Mouse (Mus musculus) liver, embryonic 14.5 days (tissue): Measurements from ENCODE around the gene Ppp2r3c. TPM values are rescaled to one million over a fixed set of nuclear protein-coding genes. Genes with fewer than 3 reads are reported as not detected.
"Not testable (repeated sequence)": the region's sequence is repeated elsewhere in the genome, so short reads cannot be mapped to it uniquely, and the experiment has no call there.

ENCODE experiments used
- ATAC-seq: fragments of 200-750 bp; cut with Nextera tagmentation; 2 replicates; pipeline ENCODE4 v1.8.0; 2017; ENCODE audit warnings: moderate number of reproducible peaks, mild to moderate bottlenecking, moderate library complexity; ENCODE audit not compliant: insufficient read depth
- DNase-seq, 3 experiments: peaks; one replicate each; pipeline ENCODE4 v3.0.0-alpha.2; 2012 to 2013; ENCODE audit warnings: low read depth in 3 of 3, low spot score in 3 of 3
- H3K27ac ChIP-seq: fragments of 300-500 bp; sonication (generic); 2 replicates; pipeline ENCODE4 v1.5.1; 2014; ENCODE audit warnings: moderate library complexity, mild to moderate bottlenecking, control low read depth, inconsistent platforms
- H3K27me3 ChIP-seq: fragments of 300-500 bp; sonication (generic); 2 replicates; pipeline ENCODE4 v1.6.1; 2014; ENCODE audit warnings: mild to moderate bottlenecking, low read length, moderate library complexity; ENCODE audit not compliant: control insufficient read depth, insufficient read depth
- H3K36me3 ChIP-seq: fragments of 300-500 bp; sonication (generic); replicated peaks from 2 replicates; pipeline ENCODE4 v1.6.1; 2014; ENCODE audit warnings: low read depth; ENCODE audit not compliant: control insufficient read depth, insufficient read depth
- H3K4me1 ChIP-seq, 2 experiments: fragments of 200-500 bp in 1 of 2; fragments of 300-500 bp in 1 of 2; sonication (generic) in 1 of 2; replicated peaks; 2 replicates each; pipeline ENCODE4 v1.6.1; 2012 to 2014; ENCODE audit warnings: antibody characterized with exemption in 1 of 2, inconsistent platforms in 1 of 2, low read length in 1 of 2; ENCODE audit not compliant: control insufficient read depth in 2 of 2, insufficient read depth in 2 of 2
- H3K4me2 ChIP-seq: fragments of 300-500 bp; sonication (generic); 2 replicates; pipeline ENCODE4 v1.6.1; 2014; ENCODE audit warnings: low read depth, mild to moderate bottlenecking, control low read depth, moderate library complexity
- H3K4me3 ChIP-seq, 2 experiments: fragments of 200-500 bp in 1 of 2; fragments of 300-500 bp in 1 of 2; sonication (generic) in 1 of 2; 2 replicates each; pipeline ENCODE4 v1.5.1; 2012 to 2014; ENCODE audit warnings: low read depth in 2 of 2, low read length in 2 of 2, mild to moderate bottlenecking in 2 of 2, control low read depth in 1 of 2, inconsistent platforms in 1 of 2, moderate library complexity in 1 of 2; ENCODE audit not compliant: insufficient read depth in 1 of 2
- H3K9ac ChIP-seq: fragments of 300-500 bp; sonication (generic); replicated peaks from 2 replicates; pipeline ENCODE4 v1.6.1; 2014; ENCODE audit warnings: mild to moderate bottlenecking, control low read depth, moderate library complexity
- H3K9me3 ChIP-seq: fragments of 300-500 bp; sonication (generic); 2 replicates; pipeline ENCODE4 v1.6.1; 2016; ENCODE audit warnings: low read length, mixed read lengths; ENCODE audit not compliant: control insufficient read depth
- CTCF ChIP-seq: IDR thresholded peaks from 2 replicates; pipeline ENCODE4 v1.5.1; 2016; ENCODE audit warnings: antibody characterized with exemption, low read depth, control low read depth
- EP300 ChIP-seq: IDR thresholded peaks from 2 replicates; pipeline ENCODE4 v1.6.1; 2016; ENCODE audit warnings: antibody characterized with exemption, low read depth
- WGBS: fragments of 180-500 bp; shearing (Covaris S2); extraction: QIAGEN DNeasy Blood & Tissue Kit; methylation state at CpG from one replicate; pipeline ENCODE4 v1.1.7; 2014; ENCODE audit not compliant: insufficient replicate concordance; 5-methylcytosine and 5-hydroxymethylcytosine counted together
- polyA plus RNA-seq, 2 experiments: library from polyadenylated mRNA; depleted of rRNA in 1 of 2; stranded (reverse) in 1 of 2; unstranded in 1 of 2; fragments of >200 nt; fragmentation: Nextera tagmentation in 1 of 2; extraction: Ambion mirVana in 1 of 2; gene quantifications; 2 replicates each; pipeline versions ENCODE4 v1.2.1 to v1.2.3; 2012 to 2014

The Ppp2r3c gene
- polyA plus RNA-seq (2012; rRNA removed) (2.8 and 4.7 TPM in 2 replicates), polyA plus RNA-seq (2014; fragmentation: Nextera tagmentation; extraction: Ambion mirVana) (7.4 and 7.9 TPM in 2 replicates)

GRCm38 (mm10) chr12:55302485-55303441 lies at the start of gene Ppp2r3c:
Ppp2r3c (minus strand) TSS chr12:55302998.
- H3K27me3 ChIP-seq, result no peaks in the 10 kb centered on the region
- H3K4me1 ChIP-seq, result peaks cover 11 to 16% of the 10 kb centered on the region in 2 experiments
- peak within 1 kb of the TSS; percentile 90 for H3K9ac ChIP-seq
- peaks cover 6% of the 10 kb centered on the region for H3K36me3 ChIP-seq
- H3K27ac ChIP-seq, result peak within 1 kb of the TSS; percentile 97
- WGBS, result under 1% methylated on average over 55 of the region's 55 CpGs
- DNase-seq (peak; percentile 93 to 95 (median 95)), ATAC-seq (peak; percentile 93)
- H3K4me2 ChIP-seq, result peak within 1 kb of the TSS; percentile 96
- no peaks in the 10 kb centered on the region for H3K9me3 ChIP-seq
- TF ChIP-seq CTCF, result no peak
- no peak for TF ChIP-seq EP300
- H3K4me3 ChIP-seq, result peak within 1 kb of the TSS; percentile 74 to 99

- no peak overlapping the region for H3K9ac ChIP-seq
- no peaks in the 10 kb centered on the region for H3K36me3 ChIP-seq
- H3K9me3 ChIP-seq, result no peaks in the 10 kb centered on the region
- ATAC-seq (no peak), DNase-seq (no peak)
- no peak overlapping the region for H3K4me2 ChIP-seq
- WGBS, result 54% methylated on average over 13 of the region's 13 CpGs
- no peak overlapping the region for H3K4me3 ChIP-seq
- H3K4me1 ChIP-seq, result peaks cover 0 to 8% of the 10 kb centered on the region in 2 experiments; a peak in 2 of 4 replicates
- H3K27me3 ChIP-seq, result peaks cover 4% of the 10 kb centered on the region
- TF ChIP-seq CTCF (0 out of 2 replicates have a peak, but pooled peaks have one; percentile 13), EP300 (no peak)
- H3K27ac ChIP-seq, result no peak overlapping the region
Observed at GRCm38 (mm10) chr12:55344583-55344982, 41.8 kb upstream of the Ppp2r3c start.

- Histone ChIP-seq H3K27me3 (peaks cover 4% of the 10 kb centered on the region), H3K4me1 (peaks cover 0 to 8% of the 10 kb centered on the region in 2 experiments; a peak in 2 of 4 replicates), H3K27ac (no peak overlapping the region), H3K36me3 (no peaks in the 10 kb centered on the region), H3K4me3 (no peak overlapping the region), H3K4me2 (no peak overlapping the region), H3K9ac (no peak overlapping the region), H3K9me3 (no peaks in the 10 kb centered on the region)
- DNase-seq (no peak), ATAC-seq (no peak)
- 77% methylated on average over 11 of the region's 11 CpGs for WGBS
- TF ChIP-seq EP300 (no peak), CTCF (no peak)
Observed at GRCm38 (mm10) chr12:55343998-55344397, 41.2 kb upstream of the Ppp2r3c start.

GRCm38 (mm10) chr12:55343045-55343444 lies 40.2 kb upstream of the Ppp2r3c start:
- not testable (repeated sequence) for H3K4me2 ChIP-seq, H3K27me3 ChIP-seq, H3K9ac ChIP-seq, H3K4me3 ChIP-seq, H3K27ac ChIP-seq, H3K9me3 ChIP-seq, H3K4me1 ChIP-seq, ATAC-seq, H3K36me3 ChIP-seq, DNase-seq
- 4% methylated on average over 1 of the region's 1 CpGs for WGBS

- H3K9me3 ChIP-seq, result not testable (repeated sequence)
- 77% methylated on average over 1 of the region's 2 CpGs for WGBS
Observed at GRCm38 (mm10) chr12:55338490-55338889, 35.7 kb upstream of the Ppp2r3c start.

More at GRCm38 (mm10) chr12:55338490-55338889, 35.7 kb upstream of the Ppp2r3c start:
- not testable (repeated sequence) for ATAC-seq, H3K4me1 ChIP-seq, H3K4me3 ChIP-seq, H3K36me3 ChIP-seq, H3K4me2 ChIP-seq, H3K27me3 ChIP-seq, H3K9ac ChIP-seq, DNase-seq, H3K27ac ChIP-seq
